Mouse (Mus musculus) liver, postnatal 0 days (tissue): ENCODE data around the gene Mlh3. TPM values are rescaled to one million over a fixed set of nuclear protein-coding genes. Genes with fewer than 3 reads are reported as not detected.
A peak's percentile ranks its signal among the peaks of the same experiment; 100 is the strongest.

ENCODE experiments used
- ATAC-seq: fragments of 200-750 bp; cut with Nextera tagmentation; 2 replicates; pipeline ENCODE4 v1.8.0; 2017; ENCODE audit warnings: mild to moderate bottlenecking, moderate library complexity
- DNase-seq: peaks from one replicate; pipeline ENCODE4 v3.0.0-alpha.2; 2016
- H3K27ac ChIP-seq: fragments of 300-500 bp; sonication (generic); 2 replicates; pipeline ENCODE4 v1.5.1; 2014; ENCODE audit warnings: antibody characterized with exemption, moderate library complexity, mild to moderate bottlenecking, low read depth
- H3K27me3 ChIP-seq: fragments of 300-500 bp; sonication (generic); 2 replicates; pipeline ENCODE4 v1.6.1; 2014; ENCODE audit warnings: low read length, control low read depth, mixed read lengths; ENCODE audit not compliant: insufficient read depth
- H3K36me3 ChIP-seq: fragments of 300-500 bp; sonication (generic); replicated peaks from 2 replicates; pipeline ENCODE4 v1.6.1; 2014; ENCODE audit warnings: mild to moderate bottlenecking, control low read depth, low read length, moderate library complexity, mixed read lengths; ENCODE audit not compliant: insufficient read depth
- H3K4me1 ChIP-seq: fragments of 300-500 bp; sonication (generic); 2 replicates; pipeline ENCODE4 v1.6.1; 2014; ENCODE audit warnings: antibody characterized with exemption, mild to moderate bottlenecking, control low read depth; ENCODE audit not compliant: insufficient read depth
- H3K4me2 ChIP-seq: fragments of 300-500 bp; sonication (generic); 2 replicates; pipeline ENCODE4 v1.6.1; 2014; ENCODE audit warnings: low read depth, mild to moderate bottlenecking, low read length, moderate library complexity, mixed read lengths
- H3K4me3 ChIP-seq: fragments of 300-500 bp; sonication (generic); 2 replicates; pipeline ENCODE4 v1.5.1; 2014; ENCODE audit warnings: low read depth, low read length
- H3K9ac ChIP-seq: fragments of 300-500 bp; sonication (generic); replicated peaks from 2 replicates; pipeline ENCODE4 v1.6.1; 2014; ENCODE audit warnings: mild to moderate bottlenecking, moderate library complexity
- H3K9me3 ChIP-seq: fragments of 300-500 bp; sonication (generic); 2 replicates; pipeline ENCODE4 v1.6.1; 2016; ENCODE audit warnings: mild to moderate bottlenecking, control low read depth, low read length, mixed read lengths
- CTCF ChIP-seq: sonication (generic); IDR thresholded peaks from 2 replicates; pipeline ENCODE4 v1.5.1; 2016; ENCODE audit warnings: antibody characterized with exemption, low read depth
- EP300 ChIP-seq: IDR thresholded peaks from 2 replicates; pipeline ENCODE4 v1.6.1; 2016; ENCODE audit warnings: antibody characterized with exemption, low read depth, mild to moderate bottlenecking
- WGBS: fragments of 180-500 bp; shearing (Covaris S2); extraction: QIAGEN DNeasy Blood & Tissue Kit; methylation state at CpG from one replicate; pipeline ENCODE4 v1.1.7; 2014; ENCODE audit not compliant: insufficient replicate concordance; 5-methylcytosine and 5-hydroxymethylcytosine counted together
- polyA plus RNA-seq: library from polyadenylated mRNA; unstranded; fragments of >200 nt; fragmentation: Nextera tagmentation; extraction: Ambion mirVana; gene quantifications from 2 replicates; pipeline ENCODE4 v1.2.1, GENCODE M21; 2015

Gene Mlh3
- 1.4 and 1.6 TPM in 2 replicates for polyA plus RNA-seq

- Histone ChIP-seq H3K9ac (0 out of 2 replicates have a peak within 1 kb of the TSS, but pooled peaks have one; percentile 3), H3K4me3 (peak within 1 kb of the TSS; percentile 50), H3K36me3 (peaks cover 8% of the 10 kb centered on the region), H3K9me3 (no peaks in the 10 kb centered on the region), H3K27ac (no peak within 1 kb of the TSS; the same call in 1 of the 2 replicates), H3K27me3 (no peaks in the 10 kb centered on the region), H3K4me1 (peaks cover 6% of the 10 kb centered on the region; the same call in 1 of the 2 replicates), H3K4me2 (peak within 1 kb of the TSS; percentile 65)
- WGBS = under 1% methylated on average over 35 of the region's 35 CpGs
- peak; percentile 87 for DNase-seq
- TF ChIP-seq CTCF (peak; percentile 65), EP300 (no peak)
- ATAC-seq = peak; percentile 95
Measured at GRCm38 (mm10) chr12:85270319-85270718, at the start of gene Mlh3. Mlh3 (minus strand) TSS chr12:85270599.

GRCm38 (mm10) chr12:85308651-85309050, 38.3 kb upstream of the Mlh3 start:
- ATAC-seq (no peak), DNase-seq (no peak)
- no peaks in the 10 kb centered on the region for H3K9me3 ChIP-seq
- TF ChIP-seq EP300 (no peak), CTCF (no peak)
- H3K4me3 ChIP-seq = no peak overlapping the region
- no peak overlapping the region for H3K27ac ChIP-seq
- H3K27me3 ChIP-seq = no peaks in the 10 kb centered on the region
- no peak overlapping the region for H3K9ac ChIP-seq
- whole genome bisulfite sequencing = 80% methylated on average over 3 of the region's 3 CpGs
- no peak overlapping the region for H3K4me2 ChIP-seq
- peaks cover 82% of the 10 kb centered on the region for H3K36me3 ChIP-seq
- H3K4me1 ChIP-seq = 0 out of 2 replicates have a peak, but pooled peaks cover 4% of the 10 kb centered on the region

- peak overlapping the region; percentile 49 for H3K4me2 ChIP-seq
- peak; percentile 78 for ATAC-seq
- TF ChIP-seq EP300 (no peak), CTCF (peak; percentile 100)
- H3K4me1 ChIP-seq = 0 out of 2 replicates have a peak, but pooled peaks cover 4% of the 10 kb centered on the region
- no peak overlapping the region for H3K27ac ChIP-seq
- no peak overlapping the region for H3K9ac ChIP-seq
- DNase-seq = peak; percentile 87
- H3K9me3 ChIP-seq = no peaks in the 10 kb centered on the region
- no peaks in the 10 kb centered on the region for H3K27me3 ChIP-seq
- 43% methylated on average over 16 of the region's 16 CpGs for WGBS
- H3K36me3 ChIP-seq = peaks cover 85% of the 10 kb centered on the region
- H3K4me3 ChIP-seq = peak overlapping the region; percentile 9; the same call in 1 of the 2 replicates
Measured at GRCm38 (mm10) chr12:85305247-85305892, 35.0 kb upstream of the Mlh3 start.

- ATAC-seq (peak; percentile 18; the same call in 1 of the 2 replicates), DNase-seq (no peak)
- peaks cover 82% of the 10 kb centered on the region for H3K36me3 ChIP-seq
Measured at GRCm38 (mm10) chr12:85304725-85305124, 34.3 kb upstream of the Mlh3 start.

GRCm38 (mm10) chr12:85303256-85303655, 32.9 kb upstream of the Mlh3 start:
- Histone ChIP-seq H3K9ac (no peak overlapping the region), H3K9me3 (no peaks in the 10 kb centered on the region), H3K4me3 (no peak overlapping the region), H3K27me3 (no peaks in the 10 kb centered on the region), H3K27ac (no peak overlapping the region), H3K4me1 (0 out of 2 replicates have a peak, but pooled peaks cover 4% of the 10 kb centered on the region), H3K4me2 (no peak overlapping the region), H3K36me3 (peaks cover 69% of the 10 kb centered on the region)
- WGBS = 74% methylated on average over 2 of the region's 2 CpGs
- ATAC-seq = no peak
- TF ChIP-seq EP300 (no peak), CTCF (no peak)
- DNase-seq = no peak

More at GRCm38 (mm10) chr12:85304725-85305124, 34.3 kb upstream of the Mlh3 start:
- WGBS = 46% methylated on average over 4 of the region's 4 CpGs
- Histone ChIP-seq H3K9ac (no peak overlapping the region), H3K27me3 (no peaks in the 10 kb centered on the region), H3K4me1 (0 out of 2 replicates have a peak, but pooled peaks cover 4% of the 10 kb centered on the region), H3K4me2 (peak overlapping the region; percentile 49; the same call in 1 of the 2 replicates), H3K27ac (no peak overlapping the region), H3K9me3 (no peaks in the 10 kb centered on the region), H3K4me3 (no peak overlapping the region)
- no peak for TF ChIP-seq EP300

- Histone ChIP-seq H3K27me3 (no peaks in the 10 kb centered on the region), H3K4me1 (no peaks in the 10 kb centered on the region), H3K4me2 (no peak overlapping the region), H3K9me3 (no peaks in the 10 kb centered on the region), H3K9ac (no peak overlapping the region), H3K36me3 (peaks cover 32% of the 10 kb centered on the region), H3K27ac (no peak overlapping the region), H3K4me3 (no peak overlapping the region)
- 89% methylated on average over 1 of the region's 1 CpGs for WGBS
- TF ChIP-seq EP300 = no peak
- no peak for TF ChIP-seq CTCF
- no peak for ATAC-seq
- no peak for DNase-seq
Measured at GRCm38 (mm10) chr12:85298835-85299180, 28.4 kb upstream of the Mlh3 start.
